11 mouse cellular contexts compared by ENCODE assay signal in the genomic region with DNA sequence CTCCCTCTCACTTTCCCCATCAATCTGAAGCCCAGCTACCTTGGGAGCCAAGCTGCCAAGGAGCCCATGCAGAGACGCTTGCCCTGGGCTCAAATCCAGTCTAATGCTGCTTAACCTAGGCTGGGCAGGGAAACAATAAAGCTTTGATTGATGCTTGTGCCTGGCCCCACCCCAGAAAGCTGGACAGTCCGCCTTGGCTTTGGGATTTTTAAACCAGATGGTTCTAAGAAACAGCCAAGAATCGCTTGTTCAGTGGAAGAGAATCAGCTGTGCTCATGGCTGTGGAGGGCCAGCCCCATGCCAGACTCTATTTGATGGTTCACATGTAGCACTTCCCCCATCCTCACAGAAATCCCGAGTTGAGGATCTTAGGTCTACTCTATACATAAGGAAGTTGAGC. TPM values are rescaled to one million over a fixed set of nuclear protein-coding genes. Genes with fewer than 3 reads are reported as not detected.
DNase-seq lines count a peak whose midpoint lies in the region; ATAC-seq and TF ChIP-seq lines count a peak whose summit lies in the region.
"Had no signal": no experiment of that assay in that cellular context is flagged by ENCODE, and none has a peak within 500 bp of the region (broad histone marks: within the 10 kb centered on the region; RNA-seq: fewer than 3 reads in every experiment).

No protein-coding gene starts in this region.

- no peaks in the 10 kb centered on the region for H3K27me3 ChIP-seq in limb, embryonic 13.5 days
- H3K27me3 ChIP-seq in limb, embryonic 10.5 days (ENCODE audit: low read depth, poor library complexity, severe bottlenecking), result no peaks in the 10 kb centered on the region
- H3K27me3 ChIP-seq: heart, embryonic 15.5 days had no signal

- no peak for TF ChIP-seq CTCF in gastrocnemius, adult 2 months (IDR thresholded peaks at IDR 0.05)

- intact Hi-C loops in gastrocnemius, adult 2 months (cut with DNase I), result no loop called here

- no peak overlapping the region for H3K4me3 ChIP-seq in limb, embryonic 13.5 days
- no peak overlapping the region for H3K4me3 ChIP-seq in limb, embryonic 10.5 days
- no peak overlapping the region; the same call in 1 of the 2 replicates for H3K4me3 ChIP-seq in gastrocnemius, adult 2 months
- H3K4me3 ChIP-seq: heart, embryonic 15.5 days; myocyte had no signal

- peak; percentile 44; the same call in 1 of the 2 replicates for ATAC-seq in limb, embryonic 13.5 days (ENCODE audit: low FRiP score, low read depth)

- WGBS in limb, embryonic 13.5 days, result 40% methylated on average over 4 of the region's 4 CpGs
- WGBS in limb, embryonic 10.5 days, result 75% methylated on average over 4 of the region's 4 CpGs

- H3K4me2 ChIP-seq in limb, embryonic 13.5 days (replicated peaks), result no peak overlapping the region
- H3K4me2 ChIP-seq: heart, embryonic 15.5 days; liver, embryonic 11.5 days had no signal

- 0 out of 2 replicates have a peak, but pooled peaks cover 4% of the 10 kb centered on the region for H3K4me1 ChIP-seq in limb, embryonic 13.5 days
- peaks cover 6% of the 10 kb centered on the region; the same call in 1 of the 2 replicates for H3K4me1 ChIP-seq in limb, embryonic 10.5 days
- H3K4me1 ChIP-seq: heart, embryonic 15.5 days had no signal

- no peak overlapping the region for H3K9ac ChIP-seq in limb, embryonic 13.5 days
- H3K9ac ChIP-seq: heart, embryonic 15.5 days had no signal

- no peak overlapping the region for H3K27ac ChIP-seq in limb, embryonic 13.5 days
- no peak overlapping the region for H3K27ac ChIP-seq in limb, embryonic 10.5 days
- no peak overlapping the region for H3K27ac ChIP-seq in gastrocnemius, adult 2 months
- H3K27ac ChIP-seq: heart, embryonic 15.5 days had no signal

- no peaks in the 10 kb centered on the region for H3K36me3 ChIP-seq in limb, embryonic 13.5 days
- no peaks in the 10 kb centered on the region for H3K36me3 ChIP-seq in limb, embryonic 10.5 days
- H3K36me3 ChIP-seq: heart, embryonic 15.5 days had no signal

- peak; percentile 41 for DNase-seq in adrenal gland, postnatal 14 days
- no peak for DNase-seq in adrenal gland, postnatal 25 days
- no peak for DNase-seq in limb, embryonic 10.5 days (ENCODE audit: low spot score)
- peak; percentile 41 for DNase-seq in gastrocnemius, adult 2 months
- peak; percentile 14 for DNase-seq in lung, postnatal 25 days (ENCODE audit: low spot score)
- no peak for DNase-seq in T-cell, adult 2 months (ENCODE audit: low spot score)
- DNase-seq in B cell, adult 2 months, result no peak

- no peaks in the 10 kb centered on the region for H3K9me3 ChIP-seq in limb, embryonic 13.5 days
- H3K9me3 ChIP-seq in limb, embryonic 10.5 days (replicated peaks), result no peaks in the 10 kb centered on the region
- H3K9me3 ChIP-seq: heart, embryonic 15.5 days had no signal

RNA-seq across cellular contexts. Expression of a gene that starts 60.0 kb away (rescaled TPM):
- 460 and 483 TPM in 2 replicates for total RNA-seq in adrenal gland, postnatal 14 days (2021)
- total RNA-seq in adrenal gland, postnatal 25 days (2021), result 263 and 329 TPM in 2 replicates
- 99.9 and 108 TPM in 2 replicates for polyA plus RNA-seq in limb, embryonic 13.5 days (2015; fragmentation: Nextera tagmentation; extraction: Ambion mirVana)
- 118 and 131 TPM in 2 replicates for polyA plus RNA-seq in limb, embryonic 10.5 days (2016; fragmentation: Nextera tagmentation; extraction: Ambion mirVana)
- total RNA-seq in gastrocnemius, adult 2 months (2021), result 100 to 1,000 TPM; 123 to 152 TPM

Comparison
In these comparisons a context has a peak if more than half of its experiments do, and no peak if none do; other contexts are left out.
1. DNase-seq: peak in adrenal gland, postnatal 14 days (single experiment), gastrocnemius, adult 2 months (single experiment) and lung, postnatal 25 days (single experiment); none in adrenal gland, postnatal 25 days (single experiment), limb, embryonic 10.5 days (single experiment), T-cell, adult 2 months (single experiment) and B cell, adult 2 months (0 of 2).